Mouse (Mus musculus) ES-E14 (cell line): ENCODE measurements around the gene Ptpn23. TPM values are rescaled to one million over a fixed set of nuclear protein-coding genes. Genes with fewer than 3 reads are reported as not detected.

ENCODE experiments used
- DNase-seq: peaks from one replicate; pipeline ENCODE4 v3.0.0-alpha.2; 2013; ENCODE audit warnings: low read depth, low spot score
- H3K27ac ChIP-seq: 2 replicates; pipeline ENCODE4 v1.5.1; 2012; ENCODE audit warnings: low read depth, mild to moderate bottlenecking, low read length, moderate library complexity, mixed read lengths; ENCODE audit not compliant: poor library complexity, insufficient read depth, severe bottlenecking
- H3K36me3 ChIP-seq: 2 replicates; pipeline ENCODE4 v1.6.1; 2012; ENCODE audit warnings: mild to moderate bottlenecking, low read length, moderate library complexity, mixed read lengths; ENCODE audit not compliant: control insufficient read depth, poor library complexity, insufficient read depth, severe bottlenecking
- H3K4me1 ChIP-seq, 2 experiments: fragments of 150-350 bp in 1 of 2; sonication (generic) in 1 of 2; 2 replicates each; pipeline ENCODE4 v1.6.1; 2012; ENCODE audit warnings: low read length in 2 of 2, mild to moderate bottlenecking in 1 of 2, mixed read lengths in 1 of 2; ENCODE audit not compliant: control insufficient read depth in 2 of 2, insufficient read depth in 2 of 2, poor library complexity in 1 of 2
- H3K4me3 ChIP-seq, 2 experiments: fragments of 150-350 bp in 1 of 2; sonication (generic) in 1 of 2; 2 replicates each; pipeline ENCODE4 v1.5.1; 2012; ENCODE audit warnings: low read length in 2 of 2, low read depth in 1 of 2, mild to moderate bottlenecking in 1 of 2, mixed read lengths in 1 of 2; ENCODE audit not compliant: insufficient read depth in 1 of 2, poor library complexity in 1 of 2, severe bottlenecking in 1 of 2
- H3K9ac ChIP-seq: 2 replicates; pipeline ENCODE4 v1.6.1; 2012; ENCODE audit warnings: low read depth, mild to moderate bottlenecking, low read length, mixed read lengths; ENCODE audit not compliant: poor library complexity, insufficient read depth, severe bottlenecking
- H3K9me3 ChIP-seq: fragments of 150-350 bp; sonication (generic); 2 replicates; pipeline ENCODE4 v1.6.1; 2012; ENCODE audit warnings: low read depth, mild to moderate bottlenecking, low read length; ENCODE audit not compliant: control insufficient read depth, insufficient read depth
- CHD2 ChIP-seq: IDR thresholded peaks from 2 replicates; pipeline ENCODE4 v1.6.1; 2014; ENCODE audit warnings: mild to moderate bottlenecking, low read depth, low read length, inconsistent platforms
- HCFC1 ChIP-seq: IDR thresholded peaks from 2 replicates; pipeline ENCODE4 v1.6.1; 2012; ENCODE audit warnings: low read length, inconsistent platforms, borderline replicate concordance; ENCODE audit not compliant: insufficient read depth
- MAFK ChIP-seq: IDR thresholded peaks from 2 replicates; pipeline ENCODE4 v1.6.1; 2014; ENCODE audit warnings: mild to moderate bottlenecking, low read depth, low read length, inconsistent platforms; ENCODE audit not compliant: insufficient read depth
- ZC3H11A ChIP-seq: IDR thresholded peaks from 2 replicates; pipeline ENCODE4 v1.6.1; 2012; ENCODE audit warnings: low read depth, mild to moderate bottlenecking, inconsistent platforms, low read length, borderline replicate concordance
- ZNF384 ChIP-seq: IDR thresholded peaks from 2 replicates; pipeline ENCODE4 v1.6.1; 2012; ENCODE audit warnings: low read depth, low read length, inconsistent platforms
- in situ Hi-C, 2 experiments: fragments of 600-800 bp; cut with MboI; formaldehyde crosslinking; loops; one replicate each; pipeline ENCODE4 v1.15.1; 2025; ENCODE audit warnings: low sequenced_read_pairs in 2 of 2, inconsistent platforms in 1 of 2; ENCODE audit not compliant: unreplicated experiment in 2 of 2
- total RNA-seq: library from RNA; depleted of rRNA; stranded (reverse); fragments of 300-350 nt; gene quantifications from 2 replicates; pipeline ENCODE4 v1.2.3, GENCODE M21; 2012

Ptpn23 gene
- total RNA-seq, 1 experiment, result 42.6 TPM

DNA sequence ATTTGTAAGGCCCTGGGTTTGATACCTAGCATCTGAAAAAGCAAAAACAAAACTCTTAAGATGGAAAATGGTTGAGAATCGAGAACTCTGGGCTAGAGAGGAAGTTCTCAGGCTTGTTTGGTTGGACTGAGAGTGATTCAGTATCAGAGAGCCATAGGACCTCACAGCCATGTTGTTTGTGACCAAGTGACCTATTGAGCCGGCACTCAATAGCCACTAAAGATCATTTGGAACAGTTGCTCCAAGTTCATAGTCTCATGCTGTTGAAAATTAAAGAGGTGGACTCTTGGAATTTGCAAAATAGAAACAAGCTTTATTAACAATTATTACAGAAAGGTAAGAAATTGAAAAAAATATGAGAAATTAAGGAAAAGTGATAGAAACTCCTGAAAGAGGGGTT is 56.7 kb downstream of the Ptpn23 start:
- Histone ChIP-seq H3K36me3 (0 out of 2 replicates have a peak, but pooled peaks cover 3% of the 10 kb centered on the region), H3K9ac (no peak overlapping the region), H3K4me3 (no peak overlapping the region), H3K9me3 (no peaks in the 10 kb centered on the region), H3K27ac (no peak overlapping the region), H3K4me1 (peaks cover 0 to 3% of the 10 kb centered on the region in 2 experiments; a peak in 2 of 4 replicates)
- TF ChIP-seq CHD2 (no peak), MAFK (no peak), ZC3H11A (no peak), HCFC1 (no peak), ZNF384 (no peak)
- in situ Hi-C loops, result no loop called here
- no peak for DNase-seq

DNA sequence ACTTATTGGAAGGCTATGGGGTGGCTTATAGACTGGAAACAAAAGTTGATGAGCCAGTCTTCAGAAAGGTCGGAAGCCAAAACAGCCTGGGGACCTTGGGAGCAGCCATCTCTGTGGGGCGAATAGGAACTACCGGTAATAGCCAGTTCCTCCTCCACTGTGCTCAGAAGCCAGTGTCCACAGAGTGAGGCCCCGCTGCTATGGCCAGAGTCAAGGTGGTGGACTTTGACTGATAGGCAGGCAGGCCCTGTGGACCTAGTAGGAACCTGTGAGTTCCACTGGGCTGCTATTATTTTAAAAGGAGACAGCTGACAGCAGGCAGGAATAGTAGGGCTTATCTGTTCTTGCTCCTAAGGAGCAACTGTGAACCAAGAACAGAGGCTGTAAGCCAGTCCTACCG is 57.4 kb downstream of the Ptpn23 start:
- TF ChIP-seq MAFK, result no peak
- no peak for TF ChIP-seq HCFC1
- TF ChIP-seq CHD2, result no peak
- no peak for TF ChIP-seq ZC3H11A
- TF ChIP-seq ZNF384, result no peak

DNA sequence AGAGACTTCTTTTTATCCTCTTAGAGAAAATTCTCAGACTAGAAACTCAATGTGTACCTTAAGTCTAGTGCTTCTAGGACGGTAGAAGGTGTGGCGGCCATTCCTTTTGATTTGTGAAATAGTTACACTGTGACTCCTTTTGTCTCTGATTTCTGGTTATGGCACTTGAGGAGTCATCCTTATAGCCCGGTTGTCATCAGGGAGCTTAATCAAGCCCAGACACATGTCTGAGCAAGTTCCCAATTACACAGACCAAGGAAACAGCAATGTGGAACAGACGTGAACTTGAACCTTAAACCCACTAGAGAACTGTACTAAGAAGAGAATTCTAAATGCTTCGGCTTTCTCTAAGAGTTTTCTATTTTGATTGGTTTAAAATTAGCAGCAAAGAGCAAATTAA is 57.8 kb downstream of the Ptpn23 start:
- peaks cover 0 to 3% of the 10 kb centered on the region in 2 experiments; a peak in 2 of 4 replicates for H3K4me1 ChIP-seq
- DNase-seq, result no peak
- in situ Hi-C loops, result no loop called here
- no peak overlapping the region for H3K4me3 ChIP-seq
- no peak overlapping the region for H3K27ac ChIP-seq
- H3K9ac ChIP-seq, result no peak overlapping the region
- no peaks in the 10 kb centered on the region for H3K9me3 ChIP-seq
- 0 out of 2 replicates have a peak, but pooled peaks cover 3% of the 10 kb centered on the region for H3K36me3 ChIP-seq
- TF ChIP-seq CHD2 (no peak), MAFK (no peak), ZC3H11A (no peak), ZNF384 (no peak), HCFC1 (no peak)

More for the DNA sequence above, 57.4 kb downstream of the Ptpn23 start:
- in situ Hi-C loops, result no loop called here
- DNase-seq, result no peak
- Histone ChIP-seq H3K4me3 (no peak overlapping the region), H3K4me1 (peaks cover 0 to 3% of the 10 kb centered on the region in 2 experiments; a peak in 2 of 4 replicates), H3K27ac (no peak overlapping the region), H3K9ac (no peak overlapping the region), H3K9me3 (no peaks in the 10 kb centered on the region), H3K36me3 (0 out of 2 replicates have a peak, but pooled peaks cover 3% of the 10 kb centered on the region)

DNA sequence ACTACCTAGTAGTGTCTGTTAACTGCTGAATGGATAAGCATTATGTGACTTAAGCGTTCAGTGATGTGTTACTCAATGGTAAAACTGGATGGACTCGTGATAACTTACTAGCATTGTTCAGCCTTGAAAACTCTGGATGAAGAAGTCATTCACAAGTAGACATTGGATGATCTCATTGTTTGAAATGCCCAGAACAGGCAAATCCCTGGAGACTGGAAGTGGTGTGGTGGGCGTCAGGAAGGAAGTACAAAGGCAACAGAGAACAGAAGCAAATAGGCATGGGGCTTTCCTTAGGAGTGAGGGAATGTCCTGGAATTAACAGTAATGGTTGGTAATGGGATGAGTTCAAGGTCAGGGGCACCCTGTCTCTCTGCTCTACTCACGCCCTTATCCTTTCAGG is 59.1 kb downstream of the Ptpn23 start:
- Histone ChIP-seq H3K36me3 (0 out of 2 replicates have a peak, but pooled peaks cover 3% of the 10 kb centered on the region), H3K9me3 (no peaks in the 10 kb centered on the region), H3K9ac (no peak overlapping the region), H3K27ac (no peak overlapping the region), H3K4me1 (peaks cover 0 to 4% of the 10 kb centered on the region in 2 experiments; a peak in 2 of 4 replicates), H3K4me3 (no peak overlapping the region)
- DNase-seq, result no peak
- in situ Hi-C loops, result no loop called here
- TF ChIP-seq MAFK (no peak), CHD2 (no peak), ZNF384 (no peak), ZC3H11A (no peak), HCFC1 (no peak)
